Mouse (Mus musculus): ENCODE results near the gene Gpd1.

Gene Gpd1

GRCm38 (mm10) chr15:99772925-99773324, 55.6 kb downstream of the Gpd1 start:
- no peak for DNase-seq
